Mouse (Mus musculus) hindbrain, embryonic 16.5 days (tissue): ENCODE results near the gene Iqsec1. TPM values are rescaled to one million over a fixed set of nuclear protein-coding genes. Genes with fewer than 3 reads are reported as not detected.

ENCODE experiments used
- ATAC-seq: fragments of 200-750 bp; cut with Nextera tagmentation; 2 replicates; pipeline ENCODE4 v1.8.0; 2017; ENCODE audit warnings: moderate TSS enrichment, moderate library complexity
- H3K27ac ChIP-seq: fragments of 300-500 bp; sonication (generic); 2 replicates; pipeline ENCODE4 v1.5.1; 2014; ENCODE audit warnings: low read depth, mild to moderate bottlenecking, control low read depth, low read length, moderate library complexity
- H3K27me3 ChIP-seq: fragments of 300-500 bp; sonication (generic); replicated peaks from 2 replicates; pipeline ENCODE4 v1.6.1; 2014; ENCODE audit warnings: low read length; ENCODE audit not compliant: control insufficient read depth, insufficient read depth
- H3K36me3 ChIP-seq: fragments of 300-500 bp; sonication (generic); 2 replicates; pipeline ENCODE4 v1.6.1; 2014; ENCODE audit warnings: mild to moderate bottlenecking, low read length, moderate library complexity, mixed read lengths; ENCODE audit not compliant: control insufficient read depth, insufficient read depth
- H3K4me1 ChIP-seq: fragments of 300-500 bp; sonication (generic); 2 replicates; pipeline ENCODE4 v1.6.1; 2014; ENCODE audit warnings: low read depth, low read length; ENCODE audit not compliant: control insufficient read depth, insufficient read depth
- H3K4me2 ChIP-seq: fragments of 300-500 bp; sonication (generic); 2 replicates; pipeline ENCODE4 v1.6.1; 2014; ENCODE audit warnings: mild to moderate bottlenecking, low read length, control low read depth, moderate library complexity
- H3K4me3 ChIP-seq: fragments of 300-500 bp; sonication (generic); 2 replicates; pipeline ENCODE4 v1.5.1; 2014; ENCODE audit warnings: mild to moderate bottlenecking, low read length, control low read depth, moderate library complexity
- H3K9ac ChIP-seq: fragments of 300-500 bp; sonication (generic); 2 replicates; pipeline ENCODE4 v1.6.1; 2014; ENCODE audit warnings: low read depth, mild to moderate bottlenecking, control low read depth, low read length, moderate library complexity
- H3K9me3 ChIP-seq: fragments of 300-500 bp; sonication (generic); 2 replicates; pipeline ENCODE4 v1.6.1; 2014; ENCODE audit warnings: mild to moderate bottlenecking, low read length, moderate library complexity; ENCODE audit not compliant: control insufficient read depth
- WGBS: fragments of 180-500 bp; shearing (Covaris S2); extraction: QIAGEN DNeasy Blood & Tissue Kit; methylation state at CpG from one replicate; pipeline ENCODE4 v1.1.7; 2014; 5-methylcytosine and 5-hydroxymethylcytosine counted together
- polyA plus RNA-seq: library from polyadenylated mRNA; unstranded; fragments of >200 nt; fragmentation: Nextera tagmentation; extraction: Ambion mirVana; gene quantifications from 2 replicates; pipeline ENCODE4 v1.2.1, GENCODE M21; 2015

Iqsec1 gene
- polyA plus RNA-seq, 1 experiment from 2014 or later = 25.8 TPM

DNA sequence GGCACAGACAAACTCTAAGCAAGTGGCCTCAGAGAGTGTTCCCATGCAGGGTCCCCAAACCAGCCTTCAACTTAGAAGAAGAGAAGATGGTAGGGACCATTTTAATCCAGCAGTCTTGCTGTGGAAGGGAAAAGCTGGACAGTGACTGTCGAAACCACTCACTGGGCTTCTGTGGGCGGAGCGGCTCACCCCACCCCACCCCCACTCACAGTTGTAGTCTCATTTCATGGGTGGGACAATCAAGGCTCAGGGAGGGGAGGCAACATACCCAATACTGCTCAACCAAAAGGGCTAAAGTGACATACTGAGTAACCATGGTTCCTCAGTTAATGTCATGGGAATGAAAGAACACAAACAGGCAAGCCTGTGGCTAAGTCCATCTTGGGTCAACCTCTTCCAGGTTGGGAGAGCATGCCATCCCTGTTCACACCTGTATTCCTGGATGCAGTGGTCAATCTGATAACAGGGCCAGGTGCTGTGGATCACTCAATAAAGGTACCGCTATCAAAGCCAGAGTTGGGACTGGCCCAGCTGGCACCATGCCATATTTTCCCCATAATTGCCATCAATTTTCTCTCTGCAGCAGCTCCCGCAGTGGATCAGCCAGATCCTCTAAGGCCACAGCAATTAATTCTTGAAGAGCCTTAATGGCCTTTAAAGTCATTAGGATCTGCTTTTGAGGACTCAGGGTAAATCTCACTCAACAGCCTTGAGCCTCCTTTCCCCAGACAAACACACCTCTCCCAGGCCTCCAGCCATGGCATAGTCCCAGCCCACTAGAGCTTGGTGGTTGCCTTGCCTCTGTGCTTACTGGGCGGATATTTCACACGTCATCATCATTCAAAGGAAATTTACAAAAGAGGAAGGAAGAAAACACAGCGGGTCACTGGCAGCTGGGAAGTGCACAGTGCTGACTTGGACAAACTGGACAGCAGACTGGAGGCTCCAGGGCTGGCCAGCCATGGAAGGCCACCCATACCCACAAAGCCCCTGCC is 275.7 kb downstream of the Iqsec1 start:
- peak overlapping the region; percentile 56 for H3K27ac ChIP-seq
- no peaks in the 10 kb centered on the region for H3K9me3 ChIP-seq
- no peak overlapping the region for H3K9ac ChIP-seq
- 43% methylated on average over 8 of the region's 8 CpGs for WGBS
- H3K4me1 ChIP-seq = peaks cover 67% of the 10 kb centered on the region
- peak; percentile 27; the same call in 1 of the 2 replicates for ATAC-seq
- H3K4me2 ChIP-seq = no peak overlapping the region
- no peaks in the 10 kb centered on the region for H3K27me3 ChIP-seq
- H3K36me3 ChIP-seq = no peaks in the 10 kb centered on the region
- no peak overlapping the region for H3K4me3 ChIP-seq

DNA sequence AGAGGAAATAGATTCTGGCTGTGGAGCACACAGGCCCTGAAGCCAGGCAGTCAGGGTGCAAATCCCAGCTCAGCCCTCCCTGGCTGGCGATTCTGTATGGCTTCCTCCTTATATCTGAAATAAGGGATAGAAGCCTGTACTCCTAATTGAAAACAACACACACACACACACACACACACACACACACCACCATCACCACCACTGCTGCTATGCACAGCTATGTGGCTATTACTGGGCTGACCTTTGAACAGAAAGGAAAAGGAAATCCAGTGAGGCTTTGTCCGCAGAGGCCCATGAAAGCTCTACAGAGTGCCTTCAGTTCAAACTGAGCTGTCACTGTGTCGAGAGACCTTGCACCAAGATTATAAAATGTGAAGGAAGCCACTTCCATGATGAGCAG is 276.4 kb downstream of the Iqsec1 start:
- peak overlapping the region; percentile 56; the same call in 1 of the 2 replicates for H3K27ac ChIP-seq
- no peak overlapping the region for H3K4me2 ChIP-seq
- 52% methylated on average over 3 of the region's 3 CpGs for WGBS
- H3K27me3 ChIP-seq = no peaks in the 10 kb centered on the region
- H3K36me3 ChIP-seq = no peaks in the 10 kb centered on the region
- ATAC-seq = no peak
- H3K9ac ChIP-seq = no peak overlapping the region
- H3K9me3 ChIP-seq = no peaks in the 10 kb centered on the region
- peaks cover 69% of the 10 kb centered on the region for H3K4me1 ChIP-seq
- H3K4me3 ChIP-seq = no peak overlapping the region

- Histone ChIP-seq H3K27me3 (no peaks in the 10 kb centered on the region), H3K4me2 (0 out of 2 replicates have a peak overlapping the region, but pooled peaks have one; percentile 5), H3K4me1 (peaks cover 71% of the 10 kb centered on the region), H3K4me3 (no peak overlapping the region), H3K27ac (peak overlapping the region; percentile 56; the same call in 1 of the 2 replicates), H3K9me3 (no peaks in the 10 kb centered on the region), H3K36me3 (no peaks in the 10 kb centered on the region), H3K9ac (no peak overlapping the region)
- ATAC-seq = no peak
- 20% methylated on average over 12 of the region's 12 CpGs for WGBS
These were observed 276.9 kb downstream of the Iqsec1 start for GRCm38 (mm10) chr6:90711476-90712035.

DNA sequence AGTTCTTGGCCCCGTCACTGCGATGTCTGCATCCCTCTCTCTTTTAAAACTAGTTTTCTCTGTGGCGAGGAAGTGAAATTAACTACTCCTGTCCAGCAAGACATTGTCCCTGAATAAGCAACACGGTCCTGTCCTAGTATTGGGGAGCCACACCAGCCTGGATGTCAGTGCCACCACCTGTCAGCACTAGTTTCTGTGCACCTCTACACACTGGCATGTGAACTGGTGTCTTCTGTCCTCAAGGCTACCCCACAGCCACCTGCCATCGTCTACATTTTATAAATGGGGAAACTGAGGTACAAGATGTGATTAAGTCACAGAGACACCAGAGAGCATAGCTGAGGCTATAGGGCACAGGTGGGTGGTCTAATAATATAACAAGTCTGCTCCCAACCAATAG is 277.7 kb downstream of the Iqsec1 start:
- Histone ChIP-seq H3K4me1 (peaks cover 67% of the 10 kb centered on the region), H3K4me3 (no peak overlapping the region), H3K36me3 (no peaks in the 10 kb centered on the region), H3K9me3 (no peaks in the 10 kb centered on the region), H3K27me3 (no peaks in the 10 kb centered on the region), H3K27ac (no peak overlapping the region), H3K4me2 (no peak overlapping the region), H3K9ac (no peak overlapping the region)
- ATAC-seq = no peak
- 91% methylated on average over 5 of the region's 5 CpGs for WGBS

DNA sequence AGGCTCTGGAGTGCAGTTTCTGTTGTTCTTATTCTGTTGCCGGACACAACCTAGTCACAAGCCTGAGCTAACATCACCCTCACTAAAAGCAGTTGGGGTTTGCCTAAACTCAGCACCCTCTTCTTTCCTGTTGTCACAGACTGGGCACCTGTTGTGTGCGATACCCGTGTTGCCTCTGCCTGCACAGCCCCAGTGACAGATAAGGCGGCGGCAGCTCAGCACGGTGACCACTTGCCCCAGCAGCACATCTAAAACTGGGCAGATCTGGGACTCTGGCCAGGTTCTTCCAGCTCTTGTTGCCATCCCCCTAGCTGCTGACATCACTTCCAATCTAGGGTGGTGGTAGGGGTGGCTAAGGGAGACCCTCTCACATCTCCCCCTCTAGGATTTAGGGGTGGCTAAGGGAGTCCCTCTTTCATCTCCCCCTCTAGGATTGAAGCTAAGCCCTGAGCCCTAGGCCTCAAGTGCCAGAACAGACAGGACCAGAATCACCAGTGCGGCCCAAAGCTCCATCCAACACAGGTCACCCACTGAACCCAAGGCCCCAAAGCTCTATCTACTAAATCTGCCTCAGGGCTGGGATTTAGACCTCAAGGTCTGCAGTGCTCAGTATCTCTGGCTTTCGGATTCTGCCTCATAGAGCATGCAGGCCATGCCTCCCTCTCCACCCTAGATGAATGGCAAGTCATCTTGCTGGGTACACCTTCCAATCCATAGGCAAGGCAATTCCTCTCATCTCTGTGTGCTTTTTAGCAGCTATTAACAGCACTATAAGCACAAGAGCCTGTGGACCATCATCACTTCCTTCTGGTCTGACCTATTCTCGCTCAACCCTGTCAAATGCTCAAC is 278.3 kb downstream of the Iqsec1 start:
- Histone ChIP-seq H3K9ac (no peak overlapping the region), H3K27me3 (no peaks in the 10 kb centered on the region), H3K4me2 (no peak overlapping the region), H3K4me1 (peaks cover 61% of the 10 kb centered on the region), H3K36me3 (no peaks in the 10 kb centered on the region), H3K4me3 (no peak overlapping the region), H3K9me3 (no peaks in the 10 kb centered on the region), H3K27ac (no peak overlapping the region)
- WGBS = 81% methylated on average over 9 of the region's 9 CpGs
- ATAC-seq = no peak

DNA sequence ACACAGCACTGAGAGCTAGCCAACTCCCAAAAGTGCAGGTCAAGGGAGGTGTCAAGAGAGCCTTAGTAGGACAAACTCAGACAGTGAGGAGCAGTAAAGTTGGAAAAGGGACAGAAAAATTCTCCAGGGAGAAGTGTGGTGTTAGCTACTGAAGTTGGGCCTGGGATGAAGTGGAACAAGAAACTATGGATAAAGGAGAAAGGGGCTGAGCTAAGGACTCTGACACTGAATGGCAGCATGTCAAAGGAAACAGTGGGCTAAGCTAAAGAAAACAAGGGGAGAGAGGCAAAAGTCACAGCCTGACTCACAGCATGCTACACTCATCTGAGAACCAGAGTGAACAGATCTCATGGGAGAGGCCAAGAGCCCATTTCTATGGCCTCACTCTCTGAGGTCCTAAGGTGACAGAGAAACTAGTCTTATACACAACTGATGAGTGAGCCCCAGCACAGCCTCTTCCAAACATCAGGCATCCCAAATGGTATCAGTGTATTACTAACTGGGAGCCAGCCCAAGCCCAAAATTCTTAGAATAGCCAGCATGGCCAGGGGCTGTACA is 280.3 kb downstream of the Iqsec1 start:
- no peaks in the 10 kb centered on the region for H3K36me3 ChIP-seq
- H3K27me3 ChIP-seq = no peaks in the 10 kb centered on the region
- no peak overlapping the region for H3K9ac ChIP-seq
- ATAC-seq = no peak
- no peak overlapping the region for H3K4me3 ChIP-seq
- peaks cover 68% of the 10 kb centered on the region for H3K4me1 ChIP-seq
- H3K4me2 ChIP-seq = no peak overlapping the region
- H3K27ac ChIP-seq = no peak overlapping the region
- no peaks in the 10 kb centered on the region for H3K9me3 ChIP-seq

- Histone ChIP-seq H3K9ac (no peak overlapping the region), H3K36me3 (no peaks in the 10 kb centered on the region), H3K4me1 (peaks cover 65% of the 10 kb centered on the region), H3K27me3 (no peaks in the 10 kb centered on the region), H3K27ac (no peak overlapping the region; the same call in 1 of the 2 replicates), H3K4me3 (no peak overlapping the region), H3K4me2 (no peak overlapping the region), H3K9me3 (no peaks in the 10 kb centered on the region)
- WGBS = 78% methylated on average over 4 of the region's 4 CpGs
- no peak for ATAC-seq
These were observed 281.3 kb downstream of the Iqsec1 start for GRCm38 (mm10) chr6:90707143-90707542.

GRCm38 (mm10) chr6:90706490-90706889 is 282.0 kb downstream of the Iqsec1 start:
- Histone ChIP-seq H3K9me3 (no peaks in the 10 kb centered on the region), H3K27ac (peak overlapping the region; percentile 49; the same call in 1 of the 2 replicates), H3K27me3 (no peaks in the 10 kb centered on the region), H3K4me2 (no peak overlapping the region), H3K4me3 (no peak overlapping the region), H3K4me1 (peaks cover 59% of the 10 kb centered on the region), H3K9ac (no peak overlapping the region), H3K36me3 (no peaks in the 10 kb centered on the region)
- 66% methylated on average over 10 of the region's 10 CpGs for WGBS
- peak; percentile 78 for ATAC-seq
